Comparison of ENCODE assay signal across 8 mouse cellular contexts in the genomic region with DNA sequence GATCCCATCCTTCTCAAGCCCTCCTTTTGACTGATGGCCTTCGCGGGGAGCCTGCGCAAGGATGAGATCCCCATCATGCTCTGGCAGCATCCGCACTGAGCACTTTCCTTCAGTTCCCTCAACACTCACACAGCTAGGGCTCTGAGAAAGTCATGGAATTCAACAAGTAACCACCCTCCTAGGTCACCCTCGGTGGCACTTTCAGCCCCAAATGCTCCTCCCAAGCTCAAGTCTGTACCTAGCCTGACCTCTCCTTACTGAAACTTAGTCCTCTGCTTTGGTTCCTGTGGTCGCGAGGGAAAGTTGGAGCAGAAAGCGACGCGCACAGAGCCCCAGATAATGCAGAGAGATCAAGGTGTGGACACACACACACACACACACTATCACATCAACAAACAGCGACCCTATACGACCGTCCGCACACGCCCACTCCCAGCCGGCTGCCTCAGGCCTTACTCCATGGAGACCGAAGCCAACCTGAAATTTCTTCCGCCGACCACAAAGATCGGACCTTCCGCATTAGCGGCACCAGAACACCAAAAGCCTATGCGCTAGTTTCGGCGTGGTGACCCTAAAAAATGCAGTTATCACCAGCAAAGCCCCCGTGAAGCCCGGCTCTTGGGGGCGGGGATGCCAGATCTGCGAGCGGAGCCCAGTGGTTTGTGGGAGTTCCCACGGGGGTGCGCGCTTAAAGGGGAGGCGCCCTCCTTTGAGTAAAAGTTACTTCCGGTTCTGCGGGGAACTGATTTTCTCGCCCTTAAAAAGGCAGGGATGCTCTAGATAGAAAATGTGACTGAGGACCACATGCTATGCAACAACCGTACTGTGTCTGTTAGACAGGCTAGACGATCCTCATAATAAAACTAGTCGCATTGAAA. TPM values are rescaled to one million over a fixed set of nuclear protein-coding genes. Genes with fewer than 3 reads are reported as not detected.
A peak's percentile ranks its signal among the peaks of the same experiment; 100 is the strongest.
DNase-seq lines count a peak whose midpoint lies in the region; ATAC-seq and TF ChIP-seq lines count a peak whose summit lies in the region.

TSS of gene Zfp974 (minus strand) at position 643 of the 878 bp plus-strand sequence.

- H3K27ac ChIP-seq in limb, embryonic 10.5 days, result peak within 1 kb of the TSS; percentile 85
- H3K27ac ChIP-seq in midbrain, embryonic 12.5 days (replicated peaks), result no peak within 1 kb of the TSS; the same call in 1 of the 2 replicates
- H3K27ac ChIP-seq in small intestine, adult 2 months (ENCODE audit: insufficient read depth, low read depth, low read length), result 0 out of 2 replicates have a peak within 1 kb of the TSS, but pooled peaks have one; percentile 10

- H3K4me1 ChIP-seq in erythroblast, embryonic 14.5 days (ENCODE audit: control insufficient read depth), result peaks cover 15% of the 10 kb centered on the region
- peaks cover 11% of the 10 kb centered on the region for H3K4me1 ChIP-seq in limb, embryonic 10.5 days
- peaks cover 13% of the 10 kb centered on the region; the same call in 1 of the 2 replicates for H3K4me1 ChIP-seq in midbrain, embryonic 12.5 days
- peaks cover 7% of the 10 kb centered on the region; the same call in 1 of the 2 replicates for H3K4me1 ChIP-seq in small intestine, adult 2 months (ENCODE audit: control insufficient read depth, insufficient read depth, insufficient read length, low read length)

- H3K36me3 ChIP-seq in erythroblast, embryonic 14.5 days (ENCODE audit: control insufficient read depth), result no peaks in the 10 kb centered on the region
- H3K36me3 ChIP-seq in limb, embryonic 10.5 days, result peaks cover 12% of the 10 kb centered on the region
- peaks cover 14% of the 10 kb centered on the region for H3K36me3 ChIP-seq in midbrain, embryonic 12.5 days
- H3K36me3 ChIP-seq in small intestine, adult 2 months (ENCODE audit: control insufficient read depth, insufficient read depth, low read length), result peaks cover 4% of the 10 kb centered on the region; the same call in 1 of the 2 replicates

- DNase-seq in gastrocnemius, postnatal 14 days, result peak; percentile 66
- peak; percentile 76 for DNase-seq in limb, embryonic 10.5 days (ENCODE audit: low spot score)

- H3K4me2 ChIP-seq in midbrain, embryonic 12.5 days (replicated peaks), result peak within 1 kb of the TSS; percentile 87

- ATAC-seq in erythroblast, adult 5-6 weeks (replicated peaks; ENCODE audit: low FRiP score, poor library complexity, severe bottlenecking), result no peak
- ATAC-seq in common myeloid progenitor, adult 5-6 weeks (replicated peaks; ENCODE audit: low read depth, poor library complexity, severe bottlenecking), result peak; percentile 87
- ATAC-seq in inflammation-experienced regulatory T-cells, adult 6 months, result peak; percentile 74
- peak; percentile 80 for ATAC-seq in midbrain, embryonic 12.5 days (ENCODE audit: low FRiP score, low read depth)

- intact Hi-C loops in gastrocnemius, postnatal 14 days (cut with DNase I; ENCODE audit: low total_unique reads), result no loop called here

- H3K27me3 ChIP-seq in erythroblast, embryonic 14.5 days (ENCODE audit: control insufficient read depth), result 0 out of 2 replicates have a peak, but pooled peaks cover 4% of the 10 kb centered on the region
- H3K27me3 ChIP-seq in limb, embryonic 10.5 days (ENCODE audit: low read depth, poor library complexity, severe bottlenecking), result no peaks in the 10 kb centered on the region
- no peaks in the 10 kb centered on the region for H3K27me3 ChIP-seq in midbrain, embryonic 12.5 days
- H3K27me3 ChIP-seq in small intestine, adult 2 months (ENCODE audit: control insufficient read depth, insufficient read depth, low read length), result no peaks in the 10 kb centered on the region

- no peak; the same call in 1 of the 2 replicates for TF ChIP-seq POLR2A in small intestine, adult 2 months (IDR thresholded peaks at IDR 0.05; ENCODE audit: low read depth, low read length)

- no peak for TF ChIP-seq CTCF in small intestine, adult 2 months (IDR thresholded peaks at IDR 0.05; ENCODE audit: extremely low read depth, insufficient read length, insufficient replicate concordance, low read depth, low read length)

- H3K9ac ChIP-seq in midbrain, embryonic 12.5 days (replicated peaks), result peak within 1 kb of the TSS; percentile 78

- no peaks in the 10 kb centered on the region for H3K9me3 ChIP-seq in erythroblast, embryonic 14.5 days (ENCODE audit: control insufficient read depth, low read length)
- no peaks in the 10 kb centered on the region for H3K9me3 ChIP-seq in limb, embryonic 10.5 days (replicated peaks)
- no peaks in the 10 kb centered on the region for H3K9me3 ChIP-seq in midbrain, embryonic 12.5 days

- H3K4me3 ChIP-seq in erythroblast, embryonic 14.5 days (replicated peaks), result peak within 1 kb of the TSS; percentile 67
- H3K4me3 ChIP-seq in limb, embryonic 10.5 days, result peak within 1 kb of the TSS; percentile 78
- peak within 1 kb of the TSS; percentile 71 for H3K4me3 ChIP-seq in midbrain, embryonic 12.5 days
- peak within 1 kb of the TSS; percentile 97 for H3K4me3 ChIP-seq in small intestine, adult 2 months (ENCODE audit: low read depth, low read length)

- 6% methylated on average over 40 of the region's 40 CpGs for WGBS in limb, embryonic 10.5 days
- 6% methylated on average over 40 of the region's 40 CpGs for WGBS in midbrain, embryonic 12.5 days
- 3% methylated on average over 40 of the region's 40 CpGs for WGBS in small intestine, adult 2 months

RNA-seq across cellular contexts. Expression of gene Zfp974, which starts in this region (rescaled TPM):
- polyA plus RNA-seq in erythroblast, embryonic 14.5 days (2012), result 0.04 TPM in 1 of 2 replicates, not detected in the other
- total RNA-seq in erythroblast, adult 5-6 weeks (2015; ENCODE audit: low replicate concordance), result 3.3 TPM in 1 of 2 replicates, not detected in the other
- total RNA-seq in erythroblast, adult 5-6 weeks (2017; ENCODE audit: low replicate concordance), result 0.14 TPM in 1 of 2 replicates, not detected in the other
- 3.2 and 5.0 TPM in 2 replicates for total RNA-seq in common myeloid progenitor, adult 5-6 weeks (2017)
- 1 to 10 TPM; 3.3 to 3.8 TPM for total RNA-seq in gastrocnemius, postnatal 14 days (2021)
- polyA plus RNA-seq in inflammation-experienced regulatory T-cells, adult 6 months (2017; shearing (Covaris generic)), result 1 to 10 TPM; 3.5 to 9.8 (median 7.0) TPM
- polyA plus RNA-seq in limb, embryonic 10.5 days (2016; fragmentation: Nextera tagmentation; extraction: Ambion mirVana), result 6.7 and 12.8 TPM in 2 replicates
- 17.5 and 18.2 TPM in 2 replicates for polyA plus RNA-seq in midbrain, embryonic 12.5 days (2016; fragmentation: Nextera tagmentation; extraction: Ambion mirVana)
- polyA plus RNA-seq in small intestine, adult 2 months (2012; rRNA removed), result 0.39 and 0.48 TPM in 2 replicates
